In genomic region chr1:154752081-154752480, GRCm38 (mm10) we compare ENCODE assay signal across 20 mouse cellular contexts.
"Had no signal": no experiment of that assay in that cellular context is flagged by ENCODE, and none has a peak within 500 bp of the region (broad histone marks: within the 10 kb centered on the region; RNA-seq: fewer than 3 reads in every experiment).

No protein-coding gene starts in this region.

- ATAC-seq: hindbrain, postnatal 0 days; inflammation-experienced regulatory T-cells, adult 6 months; intestine, embryonic 16.5 days; liver, embryonic 12.5 days; midbrain, embryonic 15.5 days had no signal

- H3K4me3 ChIP-seq: layer of hippocampus, adult 2 months; liver, embryonic 12.5 days; liver, embryonic 15.5 days; lung, embryonic 15.5 days; midbrain, embryonic 12.5 days; midbrain, embryonic 15.5 days; myocyte; neural tube, embryonic 13.5 days; stomach, embryonic 15.5 days had no signal

- H3K27ac ChIP-seq: hindbrain, postnatal 0 days; layer of hippocampus, adult 2 months; liver, embryonic 12.5 days; liver, embryonic 15.5 days; lung, embryonic 15.5 days; midbrain, embryonic 12.5 days; midbrain, embryonic 15.5 days; neural tube, embryonic 13.5 days; stomach, embryonic 15.5 days had no signal

- H3K4me2 ChIP-seq: liver, embryonic 12.5 days; liver, embryonic 15.5 days; lung, embryonic 15.5 days; midbrain, embryonic 12.5 days; midbrain, embryonic 15.5 days; neural tube, embryonic 13.5 days; stomach, embryonic 15.5 days had no signal

- H3K36me3 ChIP-seq: liver, embryonic 12.5 days; liver, embryonic 15.5 days; lung, embryonic 15.5 days; midbrain, embryonic 12.5 days; midbrain, embryonic 15.5 days; neural tube, embryonic 13.5 days; stomach, embryonic 15.5 days had no signal

- DNase-seq: layer of hippocampus, adult 9-11 months; lung, adult 18-20 months; lung, postnatal 10 days; lung, postnatal 36 days; retina, postnatal 1 day; right cerebral cortex, postnatal 25 days; spleen, adult 18-20 months; thymus, postnatal 25 days had no signal

- H3K4me1 ChIP-seq: liver, embryonic 12.5 days; liver, embryonic 15.5 days; lung, embryonic 15.5 days; midbrain, embryonic 12.5 days; midbrain, embryonic 15.5 days; neural tube, embryonic 13.5 days; stomach, embryonic 15.5 days had no signal

- H3K9ac ChIP-seq: liver, embryonic 12.5 days; liver, embryonic 15.5 days; lung, embryonic 15.5 days; midbrain, embryonic 12.5 days; midbrain, embryonic 15.5 days; neural tube, embryonic 13.5 days; stomach, embryonic 15.5 days had no signal

- H3K9me3 ChIP-seq: liver, embryonic 12.5 days; liver, embryonic 15.5 days; lung, embryonic 15.5 days; midbrain, embryonic 12.5 days; midbrain, embryonic 15.5 days; neural tube, embryonic 13.5 days; stomach, embryonic 15.5 days had no signal

- H3K27me3 ChIP-seq: liver, embryonic 12.5 days; liver, embryonic 15.5 days; lung, embryonic 15.5 days; midbrain, embryonic 12.5 days; midbrain, embryonic 15.5 days; neural tube, embryonic 13.5 days; stomach, embryonic 15.5 days had no signal
